Mouse (Mus musculus): ENCODE measurements around the gene Rhbdf2.

GRCm38 (mm10) chr11:116565283-116566041, 61.4 kb downstream of the Rhbdf2 start:
- TF ChIP-seq EP300 (optimal IDR thresholded peaks at IDR 0.05) (no peak), CTCF (IDR thresholded peaks at IDR 0.05; ENCODE audit: low read depth) (no peak)

Measured in stomach, postnatal 0 days (tissue).